Mouse (Mus musculus): ENCODE data around the gene Cdh24. TPM values are rescaled to one million over a fixed set of nuclear protein-coding genes. Genes with fewer than 3 reads are reported as not detected.
A peak's percentile ranks its signal among the peaks of the same experiment; 100 is the strongest.

Gene Cdh24
- polyA plus RNA-seq, 1 experiment from 2014 or later: 9.6 TPM

- no peak overlapping the region for H3K9ac ChIP-seq (ENCODE audit: low read depth, low read length)
- H3K27me3 ChIP-seq (ENCODE audit: control insufficient read depth, insufficient read depth, low read depth, low read length): no peaks in the 10 kb centered on the region
- no peak overlapping the region for H3K4me2 ChIP-seq (ENCODE audit: low read length)
- H3K9me3 ChIP-seq (replicated peaks; ENCODE audit: control insufficient read depth, low read length, poor library complexity, severe bottlenecking): no peaks in the 10 kb centered on the region
- peaks cover 25% of the 10 kb centered on the region for H3K36me3 ChIP-seq (ENCODE audit: control insufficient read depth, insufficient read depth, low read length)
- H3K4me1 ChIP-seq (ENCODE audit: control insufficient read depth, insufficient read depth, low read length): no peaks in the 10 kb centered on the region
- ATAC-seq: no peak
- WGBS: 87% methylated on average over 2 of the region's 2 CpGs
- no peak overlapping the region for H3K4me3 ChIP-seq (ENCODE audit: low read depth, low read length)
- no peak overlapping the region for H3K27ac ChIP-seq (ENCODE audit: low read length)
These were observed 33.2 kb upstream of the Cdh24 start for GRCm38 (mm10) chr14:54674317-54674716.

- WGBS: 83% methylated on average over 4 of the region's 4 CpGs
- Histone ChIP-seq H3K9ac (ENCODE audit: low read depth, low read length) (no peak overlapping the region), H3K4me3 (ENCODE audit: low read depth, low read length) (no peak overlapping the region), H3K27me3 (ENCODE audit: control insufficient read depth, insufficient read depth, low read depth, low read length) (no peaks in the 10 kb centered on the region), H3K36me3 (ENCODE audit: control insufficient read depth, insufficient read depth, low read length) (peaks cover 24% of the 10 kb centered on the region), H3K27ac (ENCODE audit: low read length) (no peak overlapping the region), H3K4me2 (ENCODE audit: low read length) (no peak overlapping the region), H3K9me3 (replicated peaks; ENCODE audit: control insufficient read depth, low read length, poor library complexity, severe bottlenecking) (no peaks in the 10 kb centered on the region), H3K4me1 (ENCODE audit: control insufficient read depth, insufficient read depth, low read length) (no peaks in the 10 kb centered on the region)
- no peak for ATAC-seq
These were observed 28.2 kb upstream of the Cdh24 start for GRCm38 (mm10) chr14:54669381-54669780.

- H3K27ac ChIP-seq (ENCODE audit: low read length): no peak overlapping the region
- WGBS: 95% methylated on average over 10 of the region's 10 CpGs
These were observed 23.5 kb upstream of the Cdh24 start for GRCm38 (mm10) chr14:54664477-54665222.

GRCm38 (mm10) chr14:54660009-54660408, 18.8 kb upstream of the Cdh24 start:
- no peak overlapping the region for H3K4me3 ChIP-seq (ENCODE audit: low read depth, low read length)
- H3K9me3 ChIP-seq (replicated peaks; ENCODE audit: control insufficient read depth, low read length, poor library complexity, severe bottlenecking): no peaks in the 10 kb centered on the region
- ATAC-seq: no peak
- 90% methylated on average over 2 of the region's 2 CpGs for WGBS
- H3K36me3 ChIP-seq (ENCODE audit: control insufficient read depth, insufficient read depth, low read length): peaks cover 50% of the 10 kb centered on the region
- no peaks in the 10 kb centered on the region for H3K27me3 ChIP-seq (ENCODE audit: control insufficient read depth, insufficient read depth, low read depth, low read length)
- H3K9ac ChIP-seq (ENCODE audit: low read depth, low read length): no peak overlapping the region
- H3K27ac ChIP-seq (ENCODE audit: low read length): no peak overlapping the region
- no peaks in the 10 kb centered on the region for H3K4me1 ChIP-seq (ENCODE audit: control insufficient read depth, insufficient read depth, low read length)
- no peak overlapping the region for H3K4me2 ChIP-seq (ENCODE audit: low read length)

More at GRCm38 (mm10) chr14:54664477-54665222, 23.5 kb upstream of the Cdh24 start:
- no peak overlapping the region for H3K9ac ChIP-seq (ENCODE audit: low read depth, low read length)
- H3K9me3 ChIP-seq (replicated peaks; ENCODE audit: control insufficient read depth, low read length, poor library complexity, severe bottlenecking): no peaks in the 10 kb centered on the region
- H3K27me3 ChIP-seq (ENCODE audit: control insufficient read depth, insufficient read depth, low read depth, low read length): no peaks in the 10 kb centered on the region
- no peaks in the 10 kb centered on the region for H3K4me1 ChIP-seq (ENCODE audit: control insufficient read depth, insufficient read depth, low read length)
- no peak overlapping the region for H3K4me3 ChIP-seq (ENCODE audit: low read depth, low read length)
- H3K4me2 ChIP-seq (ENCODE audit: low read length): no peak overlapping the region
- no peak for ATAC-seq
- peaks cover 47% of the 10 kb centered on the region for H3K36me3 ChIP-seq (ENCODE audit: control insufficient read depth, insufficient read depth, low read length)

GRCm38 (mm10) chr14:54653496-54653895, 12.3 kb upstream of the Cdh24 start:
- H3K4me3 ChIP-seq (ENCODE audit: low read depth, low read length): peak overlapping the region; percentile 61
- ATAC-seq: peak; percentile 86
- peaks cover 27% of the 10 kb centered on the region for H3K36me3 ChIP-seq (ENCODE audit: control insufficient read depth, insufficient read depth, low read length)
- H3K4me1 ChIP-seq (ENCODE audit: control insufficient read depth, insufficient read depth, low read length): peaks cover 45% of the 10 kb centered on the region
- no peaks in the 10 kb centered on the region for H3K9me3 ChIP-seq (replicated peaks; ENCODE audit: control insufficient read depth, low read length, poor library complexity, severe bottlenecking)
- H3K4me2 ChIP-seq (ENCODE audit: low read length): peak overlapping the region; percentile 80
- peak overlapping the region; percentile 76 for H3K9ac ChIP-seq (ENCODE audit: low read depth, low read length)
- no peaks in the 10 kb centered on the region for H3K27me3 ChIP-seq (ENCODE audit: control insufficient read depth, insufficient read depth, low read depth, low read length)
- WGBS: 2% methylated on average over 11 of the region's 12 CpGs
- H3K27ac ChIP-seq (ENCODE audit: low read length): peak overlapping the region; percentile 84

GRCm38 (mm10) chr14:54652787-54653186, 11.6 kb upstream of the Cdh24 start:
- H3K4me3 ChIP-seq (ENCODE audit: low read depth, low read length): peak overlapping the region; percentile 61
- ATAC-seq: peak; percentile 23; the same call in 1 of the 2 replicates
- peaks cover 47% of the 10 kb centered on the region for H3K4me1 ChIP-seq (ENCODE audit: control insufficient read depth, insufficient read depth, low read length)
- H3K9ac ChIP-seq (ENCODE audit: low read depth, low read length): peak overlapping the region; percentile 76
- H3K36me3 ChIP-seq (ENCODE audit: control insufficient read depth, insufficient read depth, low read length): peaks cover 27% of the 10 kb centered on the region
- 2% methylated on average over 6 of the region's 7 CpGs for WGBS
- H3K9me3 ChIP-seq (replicated peaks; ENCODE audit: control insufficient read depth, low read length, poor library complexity, severe bottlenecking): no peaks in the 10 kb centered on the region
- peak overlapping the region; percentile 80 for H3K4me2 ChIP-seq (ENCODE audit: low read length)
- no peaks in the 10 kb centered on the region for H3K27me3 ChIP-seq (ENCODE audit: control insufficient read depth, insufficient read depth, low read depth, low read length)
- peak overlapping the region; percentile 84 for H3K27ac ChIP-seq (ENCODE audit: low read length)

- Histone ChIP-seq H3K9ac (ENCODE audit: low read depth, low read length) (no peak overlapping the region), H3K4me1 (ENCODE audit: control insufficient read depth, insufficient read depth, low read length) (peaks cover 49% of the 10 kb centered on the region), H3K9me3 (replicated peaks; ENCODE audit: control insufficient read depth, low read length, poor library complexity, severe bottlenecking) (no peaks in the 10 kb centered on the region), H3K4me2 (ENCODE audit: low read length) (peak overlapping the region; percentile 80), H3K27me3 (ENCODE audit: control insufficient read depth, insufficient read depth, low read depth, low read length) (no peaks in the 10 kb centered on the region), H3K4me3 (ENCODE audit: low read depth, low read length) (no peak overlapping the region), H3K36me3 (ENCODE audit: control insufficient read depth, insufficient read depth, low read length) (peaks cover 27% of the 10 kb centered on the region), H3K27ac (ENCODE audit: low read length) (no peak overlapping the region)
- peak; percentile 18; the same call in 1 of the 2 replicates for ATAC-seq
- WGBS: 81% methylated on average over 4 of the region's 4 CpGs
These were observed 10.4 kb upstream of the Cdh24 start for GRCm38 (mm10) chr14:54651556-54651955.

- H3K27ac ChIP-seq (ENCODE audit: low read length): no peak overlapping the region
- 0 out of 2 replicates have a peak overlapping the region, but pooled peaks have one; percentile 3 for H3K4me3 ChIP-seq (ENCODE audit: low read depth, low read length)
- H3K36me3 ChIP-seq (ENCODE audit: control insufficient read depth, insufficient read depth, low read length): peaks cover 28% of the 10 kb centered on the region
- WGBS: 68% methylated on average over 23 of the region's 23 CpGs
- H3K4me1 ChIP-seq (ENCODE audit: control insufficient read depth, insufficient read depth, low read length): peaks cover 49% of the 10 kb centered on the region
- peak overlapping the region; percentile 80 for H3K4me2 ChIP-seq (ENCODE audit: low read length)
- no peaks in the 10 kb centered on the region for H3K9me3 ChIP-seq (replicated peaks; ENCODE audit: control insufficient read depth, low read length, poor library complexity, severe bottlenecking)
- H3K9ac ChIP-seq (ENCODE audit: low read depth, low read length): no peak overlapping the region
- no peaks in the 10 kb centered on the region for H3K27me3 ChIP-seq (ENCODE audit: control insufficient read depth, insufficient read depth, low read depth, low read length)
- ATAC-seq: peak; percentile 25
These were observed 9.7 kb upstream of the Cdh24 start for GRCm38 (mm10) chr14:54650621-54651454.

GRCm38 (mm10) chr14:54647900-54648299, 6.7 kb upstream of the Cdh24 start:
- 62% methylated on average over 4 of the region's 4 CpGs for WGBS
- no peak for ATAC-seq
- Histone ChIP-seq H3K27ac (ENCODE audit: low read length) (no peak overlapping the region), H3K36me3 (ENCODE audit: control insufficient read depth, insufficient read depth, low read length) (peaks cover 54% of the 10 kb centered on the region), H3K4me3 (ENCODE audit: low read depth, low read length) (no peak overlapping the region), H3K9me3 (replicated peaks; ENCODE audit: control insufficient read depth, low read length, poor library complexity, severe bottlenecking) (no peaks in the 10 kb centered on the region), H3K4me2 (ENCODE audit: low read length) (no peak overlapping the region), H3K27me3 (ENCODE audit: control insufficient read depth, insufficient read depth, low read depth, low read length) (no peaks in the 10 kb centered on the region), H3K4me1 (ENCODE audit: control insufficient read depth, insufficient read depth, low read length) (peaks cover 42% of the 10 kb centered on the region), H3K9ac (ENCODE audit: low read depth, low read length) (no peak overlapping the region)

All from midbrain, embryonic 16.5 days (tissue).